Mouse (Mus musculus) heart, embryonic 10.5 days (tissue): ENCODE data around the gene Myh14. TPM values are rescaled to one million over a fixed set of nuclear protein-coding genes. Genes with fewer than 3 reads are reported as not detected.
"Not testable (repeated sequence)": the region's sequence is repeated elsewhere in the genome, so short reads cannot be mapped to it uniquely, and the experiment has no call there.

Experiments used
- DNase-seq: peaks from one replicate; pipeline ENCODE4 v3.0.0-alpha.2; 2017; ENCODE audit warnings: low spot score
- H3K27ac ChIP-seq: fragments of 300-500 bp; sonication (generic); 2 replicates; pipeline ENCODE4 v1.5.1; 2016; ENCODE audit warnings: mild to moderate bottlenecking
- H3K27me3 ChIP-seq: fragments of 300-500 bp; sonication (generic); 2 replicates; pipeline ENCODE4 v1.6.1; 2016; ENCODE audit warnings: mild to moderate bottlenecking; ENCODE audit not compliant: poor library complexity, insufficient read depth, severe bottlenecking
- H3K36me3 ChIP-seq: fragments of 300-500 bp; sonication (generic); 2 replicates; pipeline ENCODE4 v1.6.1; 2016; ENCODE audit warnings: mild to moderate bottlenecking, moderate library complexity
- H3K4me1 ChIP-seq: fragments of 300-500 bp; sonication (generic); 2 replicates; pipeline ENCODE4 v1.6.1; 2016; ENCODE audit warnings: mild to moderate bottlenecking
- H3K4me3 ChIP-seq: fragments of 300-500 bp; sonication (generic); 2 replicates; pipeline ENCODE4 v1.5.1; 2016; ENCODE audit warnings: mild to moderate bottlenecking, moderate library complexity
- H3K9me3 ChIP-seq: fragments of 300-500 bp; sonication (generic); 2 replicates; pipeline ENCODE4 v1.6.1; 2016; ENCODE audit warnings: mild to moderate bottlenecking, moderate library complexity
- WGBS: fragments of 180-500 bp; shearing (Covaris S2); methylation state at CpG from one replicate; pipeline ENCODE4 v1.1.7; 2016; 5-methylcytosine and 5-hydroxymethylcytosine counted together
- polyA plus RNA-seq: library from polyadenylated mRNA; unstranded; fragments of >200 nt; fragmentation: Nextera tagmentation; extraction: Ambion mirVana; gene quantifications from 2 replicates; pipeline ENCODE4 v1.2.1, GENCODE M21; 2016

Gene Myh14
- 0.68 and 2.4 TPM in 2 replicates for polyA plus RNA-seq

DNA sequence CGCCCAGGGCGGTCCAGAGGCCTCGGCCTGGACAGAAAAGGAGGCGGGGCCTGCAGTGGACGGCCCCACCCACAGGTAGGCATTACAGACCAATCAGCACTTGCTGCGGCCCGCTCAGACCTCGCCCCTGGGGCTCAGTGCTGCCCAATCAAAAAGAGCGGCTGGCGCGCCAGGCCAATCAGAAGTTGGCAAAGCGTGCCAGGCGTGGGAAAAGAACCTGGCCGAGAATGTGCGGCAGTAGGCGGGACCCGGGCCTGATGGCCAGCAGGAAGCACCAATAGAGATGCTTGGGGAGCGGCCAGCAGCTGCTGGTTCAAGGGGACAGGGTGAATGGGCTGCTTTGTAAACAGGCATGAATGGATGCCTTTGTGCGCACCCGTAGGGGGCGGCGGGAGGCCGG lies at the start of gene Myh14:
Myh14 (minus strand) TSS at position 41 of the 400 bp plus-strand sequence.
- H3K27me3 ChIP-seq, result peaks cover 52% of the 10 kb centered on the region
- peak within 1 kb of the TSS; percentile 52 for H3K4me3 ChIP-seq
- peaks cover 10% of the 10 kb centered on the region for H3K4me1 ChIP-seq
- under 1% methylated on average over 23 of the region's 23 CpGs for WGBS
- no peaks in the 10 kb centered on the region for H3K9me3 ChIP-seq
- H3K27ac ChIP-seq, result no peak within 1 kb of the TSS
- DNase-seq, result peak; percentile 93
- no peaks in the 10 kb centered on the region for H3K36me3 ChIP-seq

- WGBS, result 81% methylated on average over 5 of the region's 5 CpGs
- no peaks in the 10 kb centered on the region for H3K27me3 ChIP-seq
- no peak overlapping the region for H3K4me3 ChIP-seq
- H3K4me1 ChIP-seq, result no peaks in the 10 kb centered on the region
- no peak overlapping the region for H3K27ac ChIP-seq
- H3K36me3 ChIP-seq, result no peaks in the 10 kb centered on the region
- no peak for DNase-seq
- H3K9me3 ChIP-seq, result no peaks in the 10 kb centered on the region
Measured at GRCm38 (mm10) chr7:44709881-44710280, 39.2 kb upstream of the Myh14 start.

- no peak within 1 kb of the TSS for H3K4me3 ChIP-seq
- no peak for DNase-seq
- H3K27ac ChIP-seq, result no peak within 1 kb of the TSS
- WGBS, result 70% methylated on average over 14 of the region's 14 CpGs
- no peaks in the 10 kb centered on the region for H3K27me3 ChIP-seq
- no peaks in the 10 kb centered on the region for H3K9me3 ChIP-seq
- no peaks in the 10 kb centered on the region for H3K36me3 ChIP-seq
- H3K4me1 ChIP-seq, result no peaks in the 10 kb centered on the region
Measured at GRCm38 (mm10) chr7:44708574-44708973, 37.9 kb upstream of the Myh14 start, which contains the start of gene Izumo2. Gene Izumo2, plus strand, starts transcription at chr7:44708742.

- 77% methylated on average over 6 of the region's 6 CpGs for whole genome bisulfite sequencing
- not testable (repeated sequence) for H3K36me3 ChIP-seq, H3K27me3 ChIP-seq, H3K9me3 ChIP-seq, DNase-seq, H3K27ac ChIP-seq, H3K4me1 ChIP-seq, H3K4me3 ChIP-seq
Measured at GRCm38 (mm10) chr7:44708093-44708492, 37.5 kb upstream of the Myh14 start.

DNA sequence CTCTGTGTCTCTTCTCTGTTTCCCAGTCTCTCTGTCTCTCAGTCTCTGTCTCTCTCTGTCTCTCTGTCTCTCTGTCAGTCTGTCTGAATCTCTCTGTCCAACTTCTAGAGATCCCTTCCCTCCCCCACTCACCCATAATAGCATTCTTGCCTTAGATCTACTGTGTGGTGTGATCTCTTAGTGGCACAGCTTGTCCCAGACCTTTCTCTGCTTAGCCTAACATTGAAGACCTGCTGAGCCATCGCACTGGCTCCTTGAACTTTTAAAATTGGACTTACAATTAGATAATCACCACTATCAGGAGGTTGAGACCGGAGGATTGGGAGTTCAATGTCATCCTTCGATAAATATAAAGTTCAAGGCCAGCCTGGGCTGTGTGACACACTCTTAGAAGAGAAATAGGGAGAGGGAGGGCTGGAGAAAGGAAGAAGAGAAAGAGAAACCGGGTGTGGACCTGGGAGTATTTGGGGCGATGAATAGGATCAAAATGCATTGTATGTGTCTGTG lies 36.6 kb upstream of the Myh14 start:
- Histone ChIP-seq H3K4me3 (no peak overlapping the region), H3K9me3 (no peaks in the 10 kb centered on the region), H3K27ac (no peak overlapping the region), H3K4me1 (no peaks in the 10 kb centered on the region), H3K36me3 (no peaks in the 10 kb centered on the region), H3K27me3 (no peaks in the 10 kb centered on the region)
- no peak for DNase-seq
- WGBS, result 85% methylated on average over 5 of the region's 5 CpGs

DNA sequence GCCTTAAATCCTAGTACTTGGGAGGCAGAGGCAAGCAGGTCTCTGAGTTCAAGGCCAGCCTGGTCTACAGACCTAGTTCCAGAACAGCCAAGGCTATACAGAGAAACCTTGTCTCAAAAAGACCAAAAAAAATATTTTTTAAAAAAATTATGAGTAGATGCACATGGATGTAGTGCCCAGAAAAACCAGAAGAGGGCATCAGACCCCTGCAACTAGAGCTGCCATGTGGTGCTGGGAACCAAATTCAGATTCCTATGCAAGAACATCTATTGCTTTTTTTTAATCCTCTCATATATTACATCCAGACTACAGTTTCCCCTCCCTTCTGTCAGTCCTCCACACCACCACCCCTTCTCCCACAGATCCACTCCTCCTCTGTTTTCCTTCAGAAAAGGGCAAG lies 35.7 kb upstream of the Myh14 start:
- H3K27ac ChIP-seq, result no peak overlapping the region
- no peak overlapping the region for H3K4me3 ChIP-seq
- H3K27me3 ChIP-seq, result no peaks in the 10 kb centered on the region
- no peak for DNase-seq
- H3K4me1 ChIP-seq, result no peaks in the 10 kb centered on the region
- no peaks in the 10 kb centered on the region for H3K9me3 ChIP-seq
- H3K36me3 ChIP-seq, result no peaks in the 10 kb centered on the region

GRCm38 (mm10) chr7:44705086-44705485 lies 34.4 kb upstream of the Myh14 start:
- Histone ChIP-seq H3K27ac (no peak overlapping the region), H3K27me3 (no peaks in the 10 kb centered on the region), H3K4me3 (no peak overlapping the region), H3K36me3 (no peaks in the 10 kb centered on the region), H3K4me1 (no peaks in the 10 kb centered on the region), H3K9me3 (no peaks in the 10 kb centered on the region)
- 84% methylated on average over 4 of the region's 4 CpGs for WGBS
- no peak for DNase-seq

DNA sequence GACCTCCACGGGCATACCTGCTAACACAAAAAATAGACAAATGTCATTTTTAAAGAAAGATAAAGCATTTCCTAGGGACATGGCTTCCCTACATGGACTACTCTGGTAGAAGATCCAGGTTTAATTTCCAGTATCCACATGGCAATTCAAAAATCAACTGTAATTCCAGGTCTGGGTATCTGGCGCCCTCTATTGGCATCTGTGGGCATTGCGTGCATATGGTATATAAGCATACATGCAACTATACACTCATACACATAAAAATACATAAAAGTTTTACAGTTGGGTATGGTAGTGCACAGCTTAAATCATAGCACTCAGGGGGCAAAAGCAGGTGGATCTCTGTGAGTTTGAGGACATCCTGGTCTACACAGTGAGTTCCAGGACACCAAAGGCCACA lies 33.7 kb upstream of the Myh14 start:
- no peak overlapping the region for H3K27ac ChIP-seq
- 50% methylated on average over 3 of the region's 3 CpGs for WGBS
- H3K4me1 ChIP-seq, result no peaks in the 10 kb centered on the region
- H3K36me3 ChIP-seq, result no peaks in the 10 kb centered on the region
- DNase-seq, result no peak
- no peaks in the 10 kb centered on the region for H3K9me3 ChIP-seq
- 0 out of 2 replicates have a peak, but pooled peaks cover under 1% of the 10 kb centered on the region for H3K27me3 ChIP-seq
- no peak overlapping the region for H3K4me3 ChIP-seq

- peaks cover 3% of the 10 kb centered on the region; the same call in 1 of the 2 replicates for H3K27me3 ChIP-seq
Measured at GRCm38 (mm10) chr7:44702985-44703384, 32.3 kb upstream of the Myh14 start.

DNA sequence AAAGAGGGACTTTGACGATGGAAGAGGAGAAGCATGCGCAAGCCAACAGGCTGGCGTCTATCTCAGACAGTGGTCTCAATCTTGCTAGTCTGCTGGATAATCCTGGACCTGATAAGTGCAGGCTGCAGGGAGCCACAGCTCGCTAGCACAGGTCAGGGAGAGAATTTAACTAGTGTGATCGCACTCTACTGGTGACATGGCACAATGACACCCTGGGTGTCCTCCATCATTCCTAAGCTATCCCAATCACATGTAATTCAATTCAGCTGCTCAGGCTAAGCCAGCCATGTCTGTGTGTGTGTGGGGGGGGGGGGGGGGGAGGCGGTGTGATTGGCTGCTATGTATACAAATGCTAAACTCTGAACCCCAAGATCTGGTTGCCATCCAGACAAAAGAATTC lies 31.3 kb upstream of the Myh14 start:
- H3K4me1 ChIP-seq, result peaks cover 9% of the 10 kb centered on the region
- DNase-seq, result no peak
- no peaks in the 10 kb centered on the region for H3K9me3 ChIP-seq
- no peak overlapping the region for H3K4me3 ChIP-seq
- peaks cover 12% of the 10 kb centered on the region; the same call in 1 of the 2 replicates for H3K27me3 ChIP-seq
- no peaks in the 10 kb centered on the region for H3K36me3 ChIP-seq
- 5% methylated on average over 6 of the region's 6 CpGs for WGBS
- no peak overlapping the region for H3K27ac ChIP-seq

More at GRCm38 (mm10) chr7:44702985-44703384, 32.3 kb upstream of the Myh14 start:
- H3K4me1 ChIP-seq, result no peaks in the 10 kb centered on the region
- no peaks in the 10 kb centered on the region for H3K9me3 ChIP-seq
- no peaks in the 10 kb centered on the region for H3K36me3 ChIP-seq
- WGBS, result 66% methylated on average over 8 of the region's 8 CpGs
- H3K27ac ChIP-seq, result no peak overlapping the region
- no peak overlapping the region for H3K4me3 ChIP-seq
- DNase-seq, result no peak

- Histone ChIP-seq H3K27me3 (peaks cover 20% of the 10 kb centered on the region; the same call in 1 of the 2 replicates), H3K9me3 (no peaks in the 10 kb centered on the region), H3K27ac (no peak overlapping the region), H3K4me1 (peaks cover 13% of the 10 kb centered on the region), H3K36me3 (no peaks in the 10 kb centered on the region), H3K4me3 (no peak overlapping the region)
- WGBS, result 55% methylated on average over 7 of the region's 7 CpGs
- no peak for DNase-seq
Measured at GRCm38 (mm10) chr7:44697980-44698379, 27.3 kb upstream of the Myh14 start.

- Histone ChIP-seq H3K27ac (no peak overlapping the region), H3K4me1 (peaks cover 13% of the 10 kb centered on the region), H3K4me3 (no peak overlapping the region), H3K9me3 (no peaks in the 10 kb centered on the region), H3K36me3 (no peaks in the 10 kb centered on the region), H3K27me3 (peaks cover 20% of the 10 kb centered on the region; the same call in 1 of the 2 replicates)
- no peak for DNase-seq
- WGBS, result 14% methylated on average over 20 of the region's 20 CpGs
Measured at GRCm38 (mm10) chr7:44697191-44697710, 26.6 kb upstream of the Myh14 start.

GRCm38 (mm10) chr7:44695223-44695622 lies 24.6 kb upstream of the Myh14 start:
- WGBS, result 76% methylated on average over 4 of the region's 4 CpGs
- peaks cover 13% of the 10 kb centered on the region for H3K4me1 ChIP-seq

More at GRCm38 (mm10) chr7:44695223-44695622, 24.6 kb upstream of the Myh14 start:
- no peak overlapping the region for H3K27ac ChIP-seq
- H3K36me3 ChIP-seq, result no peaks in the 10 kb centered on the region
- no peaks in the 10 kb centered on the region for H3K9me3 ChIP-seq
- H3K27me3 ChIP-seq, result peaks cover 24% of the 10 kb centered on the region; the same call in 1 of the 2 replicates
- no peak overlapping the region for H3K4me3 ChIP-seq
- no peak for DNase-seq
